Mouse (Mus musculus): ENCODE results near the gene Fam169a.
"Not testable (repeated sequence)": the region's sequence is repeated elsewhere in the genome, so short reads cannot be mapped to it uniquely, and the experiment has no call there.

The Fam169a gene

DNA sequence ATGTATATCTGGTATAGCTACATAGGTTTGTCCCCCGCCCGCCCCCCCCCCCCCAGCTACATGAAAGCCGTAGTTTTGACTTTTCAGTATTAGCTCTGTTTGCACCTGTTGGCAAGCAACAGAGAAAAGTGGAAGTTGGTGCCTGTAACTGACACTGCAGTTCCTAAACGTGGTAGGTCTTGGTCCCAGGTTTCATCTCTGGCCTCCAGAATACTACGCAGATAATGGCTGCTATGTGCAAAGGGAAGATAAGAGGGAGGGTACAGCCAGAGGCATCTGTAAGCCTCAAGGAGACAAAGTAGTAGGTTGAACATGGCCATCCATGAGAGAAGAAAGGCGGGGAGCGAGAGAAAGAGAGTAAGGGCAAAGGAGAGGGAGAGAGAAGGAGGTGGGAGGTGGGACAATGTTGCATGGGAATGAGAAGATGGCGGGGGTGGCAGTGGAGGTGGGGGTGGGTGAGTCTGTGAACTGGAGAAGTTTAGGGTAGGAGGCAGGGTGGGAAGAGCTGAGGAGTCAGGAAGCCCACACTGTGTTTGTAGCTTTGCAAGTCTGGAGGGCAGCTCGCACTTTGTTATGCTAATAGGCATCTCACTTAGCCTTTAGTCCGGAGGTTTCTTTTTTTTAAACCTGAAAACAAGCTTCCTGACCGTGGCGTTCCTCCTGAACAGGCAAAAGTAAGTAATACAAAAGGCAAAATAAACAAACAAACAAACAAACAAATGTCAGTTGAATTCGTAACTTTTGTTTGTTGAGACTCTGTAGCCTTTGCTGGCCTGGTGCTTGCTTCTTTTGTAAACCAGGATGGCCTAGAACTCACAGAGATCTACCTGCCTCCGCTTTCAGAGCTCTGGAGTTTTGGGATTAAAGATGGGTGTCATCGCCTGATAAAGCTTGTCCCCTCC is at the start of gene Fam169a:
TSS of gene Fam169a (plus strand) at position 638 of the 902 bp plus-strand sequence.
- DNase-seq (ENCODE audit: low read depth, low spot score): no peak

DNA sequence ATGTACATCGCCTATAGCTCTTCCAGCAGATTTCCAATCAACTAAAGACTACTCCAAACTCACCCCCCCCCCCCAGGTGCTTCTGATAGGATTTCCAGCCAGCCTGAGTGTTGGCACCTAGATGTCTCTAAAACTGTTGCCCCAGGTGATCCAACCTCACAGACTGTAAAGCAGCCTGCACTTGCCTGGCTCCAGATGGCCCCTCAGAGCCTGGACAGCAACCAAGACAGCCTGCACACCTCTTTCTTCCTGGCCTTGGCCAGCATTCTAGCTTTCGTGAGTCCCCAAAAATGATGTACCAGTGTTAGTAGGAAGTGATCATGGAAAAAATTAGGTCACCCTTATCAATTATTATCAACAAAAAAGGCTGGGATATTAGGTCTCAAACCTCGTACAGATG is 49.4 kb upstream of the Fam169a start:
- DNase-seq (ENCODE audit: low read depth, low spot score): no peak

DNA sequence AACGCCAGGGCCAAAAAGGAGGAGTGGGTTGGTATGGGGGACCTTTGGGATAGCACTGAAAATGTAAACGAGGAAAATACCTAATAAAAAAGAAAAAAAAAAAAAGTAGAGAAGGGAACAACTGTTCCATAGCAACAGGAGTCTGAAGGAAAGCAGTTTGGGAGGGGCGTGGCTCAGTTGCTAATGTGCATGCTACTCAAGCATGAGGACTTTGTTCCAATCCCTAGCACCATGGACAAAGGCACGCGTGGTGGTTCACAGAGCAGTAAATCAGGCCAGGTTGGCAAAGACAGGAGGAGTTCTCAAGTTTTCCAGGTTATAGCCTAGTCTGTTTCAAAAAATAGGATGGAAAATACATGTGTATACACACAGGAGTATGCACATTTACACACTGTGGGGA is 47.0 kb upstream of the Fam169a start:
- no peak for DNase-seq (ENCODE audit: low read depth, low spot score)

DNA sequence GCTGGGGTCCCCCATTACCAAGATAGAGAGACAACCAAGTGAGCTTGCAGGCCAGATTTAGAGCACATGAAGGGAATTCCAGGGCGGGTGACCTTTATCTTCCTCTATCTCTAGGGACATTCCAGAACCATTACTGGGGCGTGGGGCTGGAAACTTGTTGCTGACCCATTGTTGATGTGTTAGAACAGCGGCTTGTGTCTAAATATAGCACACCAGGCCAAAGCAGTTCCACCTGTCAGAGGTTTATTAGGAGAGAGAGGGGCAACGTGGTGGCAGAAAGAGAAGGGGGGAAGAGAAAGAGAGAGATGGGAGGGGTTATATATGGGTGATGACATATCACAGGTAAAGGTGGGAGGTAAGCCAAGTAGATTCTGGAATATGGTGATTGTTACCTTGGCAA is 45.2 kb upstream of the Fam169a start:
- DNase-seq (ENCODE audit: low read depth, low spot score): no peak

DNA sequence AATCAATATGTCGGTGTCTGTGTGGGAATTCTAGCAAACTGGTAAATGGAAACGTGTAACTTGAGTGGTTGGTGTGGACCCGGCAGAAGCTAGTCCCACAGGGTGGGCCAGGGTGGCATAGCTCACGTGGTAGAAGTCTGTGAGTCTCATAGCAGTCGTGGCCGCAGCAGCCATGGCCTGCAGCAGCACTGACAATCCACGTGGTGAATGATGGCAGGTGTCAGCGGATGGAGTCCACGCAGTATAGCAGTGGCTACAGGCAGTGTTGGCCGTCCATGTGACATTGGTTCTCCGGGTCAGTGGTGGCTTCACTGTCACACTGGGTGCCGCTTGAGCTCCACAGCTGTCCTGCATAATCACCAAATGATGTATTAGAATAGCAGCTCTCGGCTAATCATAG is 37.0 kb upstream of the Fam169a start:
- DNase-seq (ENCODE audit: low read depth, low spot score): no peak

DNA sequence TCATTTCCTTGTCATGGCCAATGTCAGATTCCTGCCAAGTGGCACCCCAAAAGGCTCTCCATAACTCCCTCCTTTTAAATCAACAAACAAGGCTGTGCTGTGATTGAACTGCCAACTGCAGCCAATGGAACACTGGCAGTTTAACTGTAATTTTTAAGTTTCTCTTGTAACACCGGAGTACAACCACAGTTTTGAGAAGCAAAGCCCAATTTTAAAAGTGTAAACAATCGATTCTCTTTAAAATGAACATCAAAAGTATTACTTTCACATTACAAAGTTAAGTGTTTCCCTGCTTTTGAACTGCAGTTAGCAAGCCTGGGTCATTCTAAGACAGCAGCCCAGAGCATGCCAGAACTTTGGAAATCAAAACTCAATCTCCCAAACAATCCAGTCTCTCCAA is 32.8 kb upstream of the Fam169a start, which contains the start of gene 1700029F12Rik:
TSS of gene 1700029F12Rik (minus strand) at position 101 of the 400 bp plus-strand sequence.
- no peak for DNase-seq (ENCODE audit: low read depth, low spot score)

DNA sequence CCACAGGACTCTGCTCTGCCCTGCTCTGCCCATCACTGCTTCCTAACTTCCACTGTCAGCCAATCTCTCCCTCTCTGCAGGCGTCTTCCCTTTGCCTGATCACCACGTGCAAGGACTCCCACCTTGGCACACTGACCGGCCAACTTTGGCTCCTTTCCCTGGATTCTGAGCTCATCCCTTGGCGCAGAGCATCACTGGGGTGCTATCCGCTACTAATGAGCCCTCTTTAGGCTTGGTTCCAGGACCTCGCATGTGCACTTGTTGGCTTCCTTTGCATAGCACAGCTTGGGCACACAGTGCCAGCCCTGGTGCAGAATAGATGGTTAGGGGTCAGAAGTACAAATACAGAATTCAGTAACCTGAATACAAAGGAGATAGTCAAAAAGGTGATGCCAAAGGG is 15.9 kb upstream of the Fam169a start:
- no peak for DNase-seq (ENCODE audit: low read depth, low spot score)

DNA sequence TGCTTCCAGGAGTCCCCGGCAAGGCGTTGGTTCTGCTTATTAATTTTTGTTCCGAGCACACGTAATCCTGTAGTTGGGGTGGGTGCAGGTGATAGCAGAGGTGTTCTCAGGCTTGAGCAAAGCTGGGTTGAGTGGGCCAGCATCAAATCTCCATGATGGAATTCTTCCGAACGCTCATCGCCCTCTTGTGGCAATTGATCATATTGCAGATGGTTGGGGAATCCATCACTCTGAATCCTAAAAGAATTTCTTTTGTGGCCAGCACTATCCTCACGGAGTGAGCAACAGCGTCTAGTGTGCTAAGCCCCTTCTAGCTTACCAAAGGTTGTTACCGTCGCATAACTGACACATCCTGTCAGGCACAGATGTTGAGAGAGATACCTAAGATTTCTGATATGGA is 14.4 kb upstream of the Fam169a start:
- DNase-seq (ENCODE audit: low read depth, low spot score): peak; percentile 62

DNA sequence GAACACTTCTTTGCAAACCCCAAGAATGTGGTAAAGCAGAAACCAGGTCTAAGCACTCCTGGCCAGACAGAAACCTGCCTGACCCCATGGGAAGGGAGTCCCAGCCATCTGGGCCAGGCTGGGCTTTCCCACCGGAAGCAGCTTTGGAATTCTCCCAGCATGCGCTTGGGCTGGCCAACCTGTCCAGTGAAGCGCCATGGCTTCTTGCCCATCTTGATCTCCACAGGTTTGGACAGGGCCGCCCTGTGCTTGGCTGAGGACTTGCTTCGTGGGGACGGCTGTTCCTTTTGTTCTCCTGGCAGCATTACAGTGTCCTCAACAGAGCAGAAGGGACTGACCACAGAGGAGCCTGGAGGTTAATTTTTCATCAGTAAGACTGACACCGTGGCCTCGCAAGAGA is 13.2 kb upstream of the Fam169a start:
- DNase-seq (ENCODE audit: low read depth, low spot score): no peak

DNA sequence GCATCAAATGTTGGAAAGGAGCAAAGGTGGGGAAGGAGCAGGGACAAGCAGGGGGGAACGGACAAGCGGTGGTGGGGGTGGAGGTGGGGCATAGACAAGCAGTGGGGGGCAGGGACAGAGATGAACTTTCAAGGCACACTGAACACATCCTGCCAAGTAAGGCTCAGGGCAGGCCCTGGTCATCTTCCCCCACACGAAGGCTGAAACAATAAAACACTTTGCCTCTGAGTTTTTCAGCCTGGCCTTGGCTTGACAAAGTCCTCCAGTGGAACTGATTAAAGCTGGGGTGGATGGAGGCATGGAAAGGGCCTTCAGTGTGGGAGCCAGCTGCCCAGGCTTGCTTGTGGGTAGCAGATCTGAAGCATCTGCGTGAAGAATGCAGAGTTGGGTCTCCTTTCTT is 9.3 kb upstream of the Fam169a start:
- no peak for DNase-seq (ENCODE audit: low read depth, low spot score)

DNA sequence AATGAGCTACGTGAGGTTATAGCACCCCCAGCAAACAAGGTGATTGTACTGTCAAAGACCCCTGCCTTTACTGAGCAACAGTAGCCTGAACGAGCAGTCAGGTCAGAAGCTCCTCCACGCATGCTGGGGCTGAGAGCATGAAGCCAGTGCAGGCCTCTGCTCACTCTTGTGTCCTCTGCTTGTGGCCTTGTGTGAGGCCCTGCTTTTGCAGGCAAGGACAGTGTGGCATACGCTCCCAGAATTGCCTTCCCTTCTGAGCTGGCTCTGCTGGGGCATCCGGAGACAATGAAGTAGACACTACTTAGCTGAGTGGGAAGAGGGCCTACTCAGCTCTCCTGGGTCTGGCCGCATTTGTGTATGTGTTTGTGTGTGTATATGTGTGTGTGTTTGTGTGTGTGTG is 7.3 kb upstream of the Fam169a start:
- DNase-seq (ENCODE audit: low read depth, low spot score): no peak

DNA sequence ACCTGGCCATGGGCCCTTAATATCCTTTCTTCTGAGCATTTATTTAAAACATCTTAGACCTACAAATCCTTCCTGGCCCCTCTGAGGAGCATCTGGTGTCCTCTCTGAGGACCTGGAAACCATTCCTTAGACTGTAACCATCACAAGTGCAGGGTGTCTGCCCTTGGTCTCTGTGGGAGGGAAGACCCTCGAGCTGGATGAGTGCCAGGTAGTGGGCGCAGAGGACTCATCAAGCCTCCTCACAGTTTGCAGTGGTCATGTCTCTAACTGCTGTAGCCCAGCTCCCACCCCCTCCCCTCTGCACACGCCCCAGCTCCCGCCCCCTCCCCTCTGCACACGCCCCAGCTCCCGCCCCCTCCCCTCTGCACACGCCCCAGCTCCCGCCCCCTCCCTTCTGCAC is 6.8 kb upstream of the Fam169a start:
- no peak for DNase-seq (ENCODE audit: low read depth, low spot score)

DNA sequence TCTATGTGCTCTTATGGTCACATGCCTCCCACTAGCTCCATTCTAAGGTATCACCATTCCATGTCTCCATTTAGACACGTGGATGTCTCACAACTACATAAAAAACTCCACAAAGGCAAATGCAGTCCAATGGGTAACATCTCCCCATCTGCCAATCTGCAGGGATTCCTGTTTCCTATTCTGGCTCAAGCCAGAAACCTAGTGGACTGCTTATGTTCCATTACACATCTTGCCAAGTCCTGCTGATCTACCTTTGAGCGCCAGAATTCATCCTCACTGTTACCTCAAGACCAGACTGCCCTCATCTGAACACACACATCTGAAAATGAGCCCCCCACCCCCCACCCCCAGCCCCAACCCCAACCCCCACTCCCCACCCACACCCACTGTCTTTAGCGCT is 4.9 kb upstream of the Fam169a start:
- DNase-seq (ENCODE audit: low read depth, low spot score): no peak

DNA sequence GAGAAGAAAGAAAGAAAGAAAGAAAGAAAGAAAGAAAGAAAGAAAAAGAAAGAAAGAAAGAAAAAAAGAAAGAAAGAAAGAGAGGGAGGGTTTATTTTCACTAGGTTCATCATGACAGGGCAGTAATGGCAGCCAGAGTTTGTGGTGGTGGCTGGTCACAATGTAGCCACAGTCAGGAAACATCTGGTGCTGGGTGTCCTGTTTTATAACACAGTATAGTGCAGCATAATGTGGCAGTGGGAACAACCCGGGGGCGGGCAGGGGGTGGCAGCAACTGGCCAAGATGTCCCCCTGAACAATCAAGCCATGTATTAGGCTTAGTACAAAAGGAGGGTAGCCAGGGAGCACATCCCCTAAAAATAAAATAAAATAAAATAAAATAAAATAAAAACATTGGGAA is 3.7 kb upstream of the Fam169a start:
- no peak for DNase-seq (ENCODE audit: low read depth, low spot score)

DNA sequence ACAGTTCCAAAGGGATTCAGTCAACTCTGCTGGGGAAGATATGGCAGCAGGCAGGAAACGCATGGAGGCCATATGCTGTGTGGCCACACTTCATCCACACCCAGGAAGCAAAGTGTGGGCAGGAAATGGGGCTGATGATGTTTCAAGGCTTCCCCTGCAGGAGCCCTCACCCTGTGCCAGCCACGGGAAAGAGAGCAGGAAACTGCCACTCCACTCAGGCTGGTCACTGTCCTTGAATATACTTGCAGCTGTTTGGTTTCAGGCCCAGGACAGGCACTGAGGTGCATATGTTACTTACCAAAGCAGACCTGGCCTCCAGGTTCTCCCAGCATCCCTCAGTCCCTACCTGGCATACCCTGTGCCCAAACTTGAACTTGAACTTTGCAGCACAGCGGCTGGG is 2.7 kb upstream of the Fam169a start:
- no peak for DNase-seq (ENCODE audit: low read depth, low spot score)

DNA sequence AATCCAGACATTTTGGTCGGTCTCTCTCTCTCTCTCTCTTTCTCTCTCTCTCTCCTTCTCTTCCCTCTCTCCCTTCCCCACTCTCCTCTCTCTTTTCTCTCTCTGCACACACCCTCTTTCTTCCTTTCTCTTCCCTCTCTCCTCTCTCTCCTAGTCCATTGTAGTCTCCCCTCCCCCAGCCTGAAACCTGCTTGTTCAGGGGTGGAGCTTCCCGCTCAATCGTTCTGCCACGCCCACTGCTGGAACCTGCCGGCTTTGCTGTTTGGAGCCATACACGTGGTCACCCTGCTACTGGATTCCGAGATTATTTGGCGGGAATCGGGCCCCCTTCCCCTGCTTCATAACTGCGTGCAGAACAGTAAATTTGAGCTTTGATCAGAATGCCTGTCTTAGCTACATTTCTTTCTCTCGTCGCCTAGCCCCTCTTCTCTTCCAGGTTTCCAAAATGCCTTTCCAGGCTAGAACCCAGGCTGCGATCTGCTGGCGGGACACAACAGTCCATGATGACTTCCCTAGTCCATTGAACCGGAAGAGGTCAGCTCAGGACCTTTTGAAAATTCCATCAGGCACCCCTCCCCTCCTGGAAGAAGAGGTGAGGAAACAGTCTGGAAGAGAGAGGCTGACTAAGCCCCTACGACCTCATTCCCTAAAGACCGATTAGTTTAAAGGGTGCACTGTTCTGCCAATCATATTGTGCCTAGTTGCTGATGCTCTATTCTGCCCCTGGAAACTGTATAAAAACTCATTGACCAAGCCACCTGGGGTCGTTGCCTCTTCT is 2.1 kb upstream of the Fam169a start:
- DNase-seq (ENCODE audit: low read depth, low spot score): not testable (repeated sequence)

DNA sequence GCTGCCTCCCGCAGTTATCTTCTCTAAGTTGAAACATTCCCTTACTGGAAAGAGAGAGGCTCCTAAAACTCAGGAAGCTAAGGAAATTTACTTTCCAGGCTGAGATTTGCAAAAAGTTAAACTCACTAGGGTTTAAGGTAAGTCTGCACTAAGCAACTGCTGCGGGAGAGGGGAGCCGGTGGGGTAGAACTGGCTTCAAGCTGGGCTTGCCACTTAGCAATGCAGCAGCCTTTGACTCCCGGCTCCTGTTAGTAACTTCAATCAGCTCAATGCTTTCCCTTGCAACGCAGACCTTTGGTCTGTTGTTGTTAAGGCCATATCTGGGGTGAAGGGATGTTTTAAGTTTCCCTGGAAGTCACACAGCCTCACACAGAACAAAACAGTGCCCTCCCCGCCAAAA is 605 bp downstream of the Fam169a start:
- no peak for DNase-seq (ENCODE audit: low read depth, low spot score)

DNA sequence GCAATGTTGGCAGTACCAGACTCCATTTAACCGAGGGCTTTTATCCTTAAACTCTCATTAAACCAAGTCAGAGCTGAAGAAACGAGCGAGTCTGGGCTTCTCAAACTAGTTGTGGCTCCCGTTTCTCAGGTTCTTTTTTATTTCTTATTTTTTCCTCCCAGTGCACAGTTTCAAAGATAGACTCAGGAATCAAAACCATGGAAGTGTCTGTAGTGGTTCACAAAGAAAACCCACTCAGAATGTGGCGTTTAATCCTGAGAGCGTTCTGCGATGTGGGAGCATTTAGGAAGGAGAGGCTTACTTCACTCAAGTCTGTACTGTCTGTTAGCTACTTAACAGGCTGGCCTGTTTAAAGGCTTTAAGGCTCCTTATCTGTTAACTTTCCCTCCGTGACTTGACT is 1.1 kb downstream of the Fam169a start:
- no peak for DNase-seq (ENCODE audit: low read depth, low spot score)

DNA sequence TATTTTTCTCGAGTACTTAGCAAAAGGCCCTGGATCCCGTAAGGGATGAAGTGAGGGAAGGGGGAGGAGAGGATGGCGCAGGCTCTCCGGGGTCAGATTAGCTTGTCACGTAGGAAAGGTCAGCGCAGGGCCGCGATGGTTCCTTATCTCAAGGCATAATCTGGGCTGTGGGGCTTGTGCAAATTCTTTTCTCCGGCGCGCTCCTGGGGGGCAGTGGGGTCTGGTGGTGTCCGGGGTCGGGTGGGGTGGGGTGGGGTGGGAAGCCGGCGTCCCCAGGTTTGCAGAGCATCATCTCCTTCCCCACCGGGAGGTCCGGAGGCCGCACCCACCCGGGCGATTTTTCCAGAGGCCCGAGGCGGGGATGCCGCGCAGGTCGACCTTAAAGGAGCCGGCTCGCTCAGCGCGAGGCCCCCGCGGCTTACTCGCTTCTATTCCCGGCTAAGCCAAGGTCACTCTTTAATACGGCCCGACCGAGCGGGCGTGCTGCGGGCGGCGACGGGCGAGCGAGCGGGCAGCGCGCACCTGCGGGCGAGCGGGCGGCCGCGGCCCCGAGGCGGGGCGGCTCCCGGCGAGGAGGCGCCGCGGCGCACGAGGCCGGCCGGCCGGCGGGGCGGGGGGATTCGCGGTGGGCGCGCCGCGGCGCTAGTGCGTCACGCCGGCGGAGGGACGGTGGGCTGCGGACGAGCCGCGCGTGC is 4.0 kb downstream of the Fam169a start:
- peak; percentile 80 for DNase-seq (ENCODE audit: low read depth, low spot score)

DNA sequence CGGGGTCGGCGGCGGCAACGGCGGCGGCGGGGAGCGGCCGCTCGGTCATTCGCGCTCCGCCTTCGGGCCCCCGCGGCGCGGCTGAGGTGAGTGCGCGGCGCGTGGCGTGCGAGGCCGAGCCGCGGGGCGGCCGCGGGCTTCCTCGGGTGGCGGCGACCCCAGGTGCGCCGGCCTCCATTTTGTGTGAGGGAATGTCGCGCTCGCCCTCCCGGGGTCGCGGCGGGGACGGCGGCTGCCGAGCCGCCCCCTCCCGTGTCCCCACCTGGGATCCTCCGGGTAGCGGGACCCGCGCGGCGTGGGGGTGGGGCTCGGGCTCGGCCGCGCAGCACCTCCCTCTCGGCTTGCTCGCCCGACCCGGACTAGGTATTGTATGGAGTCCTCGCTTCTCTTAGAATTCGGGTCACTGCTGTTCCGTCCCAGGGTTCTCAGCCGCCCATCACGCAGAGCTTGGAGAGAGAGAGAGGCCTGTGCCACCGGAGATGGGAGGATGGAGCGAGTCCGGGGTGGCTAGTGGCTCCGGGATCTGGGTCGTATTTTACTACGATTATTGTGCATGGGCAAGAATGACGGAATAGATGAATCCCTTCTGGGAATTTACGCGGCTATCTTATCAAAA is 4.6 kb downstream of the Fam169a start:
- no peak for DNase-seq (ENCODE audit: low read depth, low spot score)

DNA sequence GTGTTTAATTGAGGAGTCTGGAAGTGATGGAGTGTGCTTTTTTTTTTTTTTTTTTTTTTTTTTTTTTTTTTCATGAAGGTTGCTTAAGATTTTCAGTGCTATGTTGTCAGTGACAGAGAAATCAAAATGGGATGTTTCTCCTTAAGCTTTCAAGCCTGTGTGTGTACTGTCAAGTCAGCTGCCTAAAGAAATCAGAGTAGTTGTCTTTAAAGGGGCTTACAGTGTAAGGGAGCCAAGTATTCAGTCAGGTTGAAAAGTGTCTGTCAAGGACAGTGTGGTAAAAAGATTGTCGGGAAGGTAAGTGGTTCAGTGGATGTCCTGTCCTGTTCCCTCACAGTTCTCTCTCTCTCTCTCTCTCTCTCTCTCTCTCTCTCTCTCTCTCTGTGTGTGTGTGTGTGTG is 6.4 kb downstream of the Fam169a start:
- DNase-seq (ENCODE audit: low read depth, low spot score): no peak

DNA sequence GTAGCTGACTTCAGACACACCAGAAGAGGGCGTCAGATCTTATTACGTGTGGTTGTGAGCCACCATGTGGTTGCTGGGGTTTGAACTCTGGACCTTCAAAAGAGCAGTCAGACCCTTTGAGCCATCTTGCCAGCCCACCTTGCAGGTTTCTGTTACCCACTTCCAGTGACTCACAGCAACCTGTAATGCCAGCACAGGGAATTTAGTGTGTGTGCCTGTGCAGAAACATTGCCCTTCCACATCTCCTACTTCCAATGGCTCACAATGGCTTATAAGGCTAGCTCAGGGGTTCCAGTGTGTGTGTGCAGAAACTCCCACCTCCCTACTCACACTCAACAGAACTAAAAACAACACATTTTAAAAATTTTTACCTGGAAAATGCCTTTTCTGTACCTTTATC is 10.5 kb downstream of the Fam169a start:
- DNase-seq (ENCODE audit: low read depth, low spot score): no peak

Measured in retina, adult 2 months (tissue).